Mouse (Mus musculus) gastrocnemius, adult 8-10 months (tissue): ENCODE measurements around the gene Itprip. TPM values are rescaled to one million over a fixed set of nuclear protein-coding genes. Genes with fewer than 3 reads are reported as not detected.

ENCODE experiments used
- DNase-seq, 2 experiments: peaks; one replicate each; pipeline ENCODE4 v3.0.0; 2022; ENCODE audit warnings: low spot score in 2 of 2
- total RNA-seq, 4 experiments: library from RNA; stranded (reverse); gene quantifications; 2 replicates each; pipeline ENCODE4 v1.2.4; 2022

The Itprip gene
- 1 to 10 TPM in 1 of 4 experiments, under 1 TPM in 3; 0.27 to 1.0 (median 0.48) TPM for total RNA-seq

DNA sequence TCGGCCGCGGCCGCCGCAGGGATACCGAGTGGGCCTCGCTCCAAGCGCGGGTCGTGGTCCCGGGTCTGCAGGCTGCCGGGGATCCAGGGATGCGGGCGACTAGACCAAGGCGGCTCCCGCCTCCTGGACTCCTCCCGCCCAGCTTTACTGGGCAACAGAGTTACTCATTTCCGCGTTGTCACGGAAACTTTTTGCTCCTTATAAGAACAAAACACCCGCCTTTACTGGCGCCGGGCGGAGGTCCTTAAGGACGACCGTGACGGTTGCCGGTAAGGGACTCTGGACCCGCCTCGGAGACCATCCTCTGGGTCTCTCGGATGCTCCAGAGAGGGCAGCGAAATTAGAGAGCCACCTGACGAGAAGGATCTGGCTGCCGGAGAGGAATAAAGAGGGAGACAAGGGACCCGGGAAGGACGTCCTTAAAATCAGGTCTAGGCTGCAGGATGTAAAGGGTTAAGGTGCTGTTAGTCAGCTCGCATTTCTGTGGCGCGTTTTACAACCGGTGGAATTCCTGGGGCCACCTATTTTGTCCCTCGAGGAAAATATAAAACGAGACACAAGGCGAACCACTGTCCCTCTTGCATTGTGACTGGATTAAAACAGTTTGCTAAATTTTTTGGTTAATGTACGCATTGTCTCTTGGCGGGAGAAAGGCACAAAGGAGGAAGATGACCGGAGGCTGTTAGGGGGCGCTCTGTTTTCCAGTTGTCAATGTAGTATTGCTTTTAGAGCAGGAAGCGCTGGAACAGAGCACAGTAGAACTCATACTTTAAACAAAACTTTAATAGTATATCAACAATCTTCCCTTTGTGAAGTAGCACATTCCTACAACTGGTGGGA, at the start of gene Itprip, which contains the start of gene Cfap43:
Gene Itprip, minus strand, starts transcription at position 174 of the 840 bp plus-strand sequence.
Gene Cfap43, minus strand, starts transcription at position 162 of the 840 bp plus-strand sequence.
- peak; percentile 54 to 60 for DNase-seq

DNA sequence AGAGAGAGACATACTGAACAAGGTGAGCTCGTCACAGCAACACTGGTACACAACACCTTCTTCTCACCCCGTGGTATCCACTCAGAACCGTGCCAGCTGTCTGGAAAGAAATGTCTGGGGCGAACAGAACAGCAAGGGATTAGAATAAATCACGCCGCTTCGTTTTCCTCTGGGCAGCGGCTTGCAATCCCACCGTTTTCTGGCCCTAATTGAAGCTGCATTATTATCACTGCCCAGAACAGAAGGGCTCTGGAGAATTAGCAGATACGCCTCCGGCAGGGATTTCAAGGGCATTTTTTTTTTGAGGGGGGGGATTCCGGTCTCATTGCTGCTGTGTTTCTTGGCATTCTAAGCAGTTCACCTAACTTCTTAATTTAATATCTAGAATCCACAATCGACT, 39.1 kb upstream of the Itprip start:
- no peak for DNase-seq

DNA sequence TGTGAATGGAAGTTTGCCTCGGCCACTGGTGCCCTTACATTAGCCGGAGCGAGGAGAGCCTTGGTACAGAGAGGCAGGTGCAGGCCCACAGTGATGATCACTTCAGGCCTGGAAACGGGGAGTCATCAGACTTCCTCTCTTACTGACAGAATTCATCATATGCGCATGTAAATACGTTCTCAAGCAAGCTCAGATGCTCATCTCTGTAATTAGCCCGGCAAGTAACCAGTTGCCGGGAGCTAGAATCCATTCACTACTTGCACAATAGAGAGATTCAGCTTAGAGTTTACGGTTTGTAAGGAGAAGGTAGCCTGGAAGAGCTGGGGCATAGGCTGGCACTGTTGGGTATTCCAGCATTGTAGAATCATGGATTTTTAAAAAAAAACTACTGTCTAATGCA, 34.1 kb upstream of the Itprip start:
- no peak for DNase-seq

DNA sequence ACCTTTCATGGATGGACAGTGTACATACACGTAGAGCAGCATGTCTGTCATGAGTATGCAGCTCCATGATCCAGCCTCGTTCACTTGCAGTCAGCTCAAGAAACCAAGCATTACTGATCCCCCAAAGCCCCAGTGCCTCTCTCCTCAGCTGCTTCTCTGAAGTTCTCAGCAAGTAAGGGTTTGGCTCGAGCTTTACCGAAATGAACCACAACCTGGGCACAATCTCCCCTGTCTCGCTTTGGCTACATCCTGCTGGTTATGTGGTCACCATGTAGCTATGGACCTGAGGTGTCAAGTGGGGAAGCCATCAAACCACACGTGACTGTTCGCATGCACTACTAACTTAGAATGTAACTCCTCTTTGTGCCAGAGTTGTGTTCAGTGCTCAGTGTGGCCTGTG, 31.8 kb upstream of the Itprip start:
- no peak for DNase-seq

DNA sequence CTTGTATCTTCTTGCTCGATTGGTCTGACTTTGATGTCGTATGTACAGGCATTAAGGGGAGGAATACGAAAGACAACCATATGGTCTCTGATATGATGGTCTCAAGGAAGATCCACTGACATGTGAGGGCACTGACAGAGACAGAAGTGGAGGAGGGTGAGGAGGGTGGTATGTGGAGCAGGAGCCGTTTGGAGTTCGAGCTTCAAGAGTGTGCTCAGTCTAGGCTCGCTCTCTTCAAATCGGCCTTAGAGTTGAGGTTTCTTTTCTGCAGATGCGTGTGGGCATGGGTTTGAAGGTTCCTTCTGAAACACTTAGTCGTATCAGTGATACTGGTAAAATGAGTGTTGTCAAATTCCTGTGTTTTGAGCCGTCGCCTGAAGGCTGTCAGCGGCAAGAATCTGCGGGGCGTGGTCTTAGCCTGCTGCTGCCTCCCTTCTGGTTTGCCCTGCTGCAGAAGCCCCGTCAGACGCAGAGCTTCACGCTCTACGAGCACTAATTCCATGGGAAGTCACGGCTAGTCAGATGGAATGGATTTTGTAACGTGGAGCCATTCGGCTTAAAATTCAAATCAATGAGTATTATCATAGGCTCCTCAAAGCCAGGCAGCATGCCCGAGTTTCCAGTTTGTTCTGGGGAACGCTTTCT, 27.8 kb upstream of the Itprip start:
- DNase-seq: no peak

DNA sequence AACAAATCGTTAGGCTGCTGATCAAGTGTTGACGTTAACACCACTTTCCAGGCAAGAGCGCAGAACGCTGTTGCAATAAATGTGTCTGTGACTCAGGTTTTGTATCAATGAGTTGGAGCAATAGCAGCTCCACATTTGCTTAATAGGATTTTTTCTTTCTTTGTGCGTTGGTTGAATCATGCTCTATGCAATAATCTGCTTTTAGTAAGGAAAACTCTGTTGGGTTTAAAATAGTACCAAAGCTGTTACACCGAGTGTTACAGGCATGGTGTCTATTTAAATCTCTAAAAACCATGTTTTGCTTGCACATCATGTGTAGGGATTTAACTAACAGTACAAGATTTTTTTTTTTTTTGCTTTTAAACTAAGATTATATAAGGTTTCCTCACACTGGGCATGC, 20.3 kb upstream of the Itprip start:
- DNase-seq: no peak

DNA sequence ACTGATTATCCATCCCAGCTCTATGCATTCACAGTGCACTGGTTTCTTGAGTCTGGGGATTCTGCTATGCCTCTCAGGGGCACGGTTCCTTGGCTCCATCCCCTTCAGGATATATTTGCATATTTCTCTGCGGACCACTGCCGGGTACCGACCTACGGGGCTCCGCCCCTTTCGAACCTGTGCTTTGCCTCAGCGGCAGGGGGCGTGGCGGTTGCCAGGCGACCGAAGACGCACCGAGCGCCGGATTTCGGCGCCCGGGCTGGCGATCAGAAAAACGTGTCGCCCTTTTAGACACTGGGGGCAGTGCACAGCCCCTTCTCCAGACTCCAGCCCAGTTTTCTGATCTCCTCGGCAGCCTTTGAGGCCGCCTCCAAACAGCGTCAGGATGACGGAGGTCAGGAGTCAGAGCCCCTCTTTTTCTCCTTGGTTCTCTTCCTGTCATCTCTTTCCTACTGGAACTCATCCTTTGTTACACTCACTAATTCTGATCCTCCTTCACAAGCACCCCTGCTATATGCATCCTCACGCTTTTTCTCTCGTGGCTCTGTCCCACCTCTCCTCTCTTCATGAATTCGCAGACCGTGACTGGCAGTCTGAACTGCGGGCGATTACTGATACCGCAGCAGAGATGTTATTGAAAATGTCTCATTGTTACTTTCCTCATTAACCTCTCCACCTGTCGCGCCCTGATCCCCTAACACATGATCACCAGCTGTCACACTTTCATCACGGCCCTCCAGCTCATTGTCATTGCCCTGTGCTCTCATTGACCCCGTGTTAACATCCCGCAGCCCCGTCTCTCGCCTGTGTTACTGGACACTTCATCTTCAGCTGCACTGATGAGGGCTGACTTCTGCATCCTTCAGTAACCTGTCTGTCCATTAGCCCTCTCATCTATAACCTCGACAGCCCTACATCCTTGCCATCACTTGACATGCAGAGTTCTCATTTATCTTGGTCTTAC, 18.6 kb upstream of the Itprip start, which contains the start of gene Cfap58:
Gene Cfap58, plus strand, starts transcription at position 233 of the 964 bp plus-strand sequence.
- no peak for DNase-seq

DNA sequence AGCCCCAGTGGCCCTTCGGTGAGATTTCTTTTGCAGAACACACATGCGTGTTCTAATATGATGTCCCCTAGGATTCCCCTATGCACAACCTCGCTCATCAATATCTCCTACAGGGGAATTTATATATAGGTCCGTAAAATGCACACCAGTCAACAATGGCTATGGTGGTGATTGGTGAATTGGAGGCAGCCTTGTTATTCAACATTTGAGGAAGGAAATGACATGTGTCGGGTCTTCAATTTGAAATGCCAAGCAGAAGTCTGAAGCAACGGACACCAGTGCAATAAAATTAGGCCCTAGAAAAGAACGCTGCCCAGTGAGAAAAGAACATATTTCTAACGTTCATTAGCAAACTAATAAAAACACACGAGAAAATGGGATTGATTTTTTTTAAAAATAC, 17.8 kb upstream of the Itprip start:
- no peak for DNase-seq

DNA sequence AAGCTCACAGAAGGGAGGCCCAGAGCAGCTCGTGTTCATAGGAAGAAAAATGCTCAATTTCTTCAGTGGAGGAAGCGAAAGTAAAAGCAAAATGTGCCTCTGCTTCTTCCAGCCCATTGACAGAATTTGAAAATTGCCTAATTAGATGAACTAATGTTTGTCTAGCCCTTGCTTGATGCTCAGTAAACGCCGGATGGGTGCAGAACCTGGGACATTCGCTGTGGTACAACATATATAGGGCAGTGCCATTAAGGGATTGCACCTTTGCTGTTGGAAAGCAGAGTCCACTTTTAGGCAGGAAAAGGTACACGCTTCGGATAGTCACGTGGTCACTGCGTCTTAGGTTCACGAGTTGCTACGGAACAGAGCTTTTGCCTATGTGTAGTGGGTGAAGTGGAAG, 17.4 kb upstream of the Itprip start:
- no peak for DNase-seq

DNA sequence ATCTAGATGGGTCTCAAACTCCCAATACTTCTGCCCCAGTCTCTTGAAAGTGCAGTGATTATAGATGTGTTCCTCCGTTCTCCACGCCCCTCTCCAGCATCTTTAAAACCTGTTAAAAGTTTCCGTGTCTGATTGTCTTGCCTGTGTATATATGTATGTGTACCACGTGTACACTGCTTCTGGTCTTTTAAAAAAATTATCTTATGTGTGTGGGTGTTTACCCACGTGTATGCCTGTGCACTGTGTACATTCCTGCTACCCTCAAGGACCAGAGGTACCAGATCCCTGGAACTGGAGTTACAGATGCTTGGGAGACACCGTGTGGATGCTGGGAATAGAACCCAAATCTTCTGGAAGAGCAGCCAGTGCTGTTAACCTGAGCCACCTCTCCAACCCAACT, 16.4 kb upstream of the Itprip start:
- no peak for DNase-seq

DNA sequence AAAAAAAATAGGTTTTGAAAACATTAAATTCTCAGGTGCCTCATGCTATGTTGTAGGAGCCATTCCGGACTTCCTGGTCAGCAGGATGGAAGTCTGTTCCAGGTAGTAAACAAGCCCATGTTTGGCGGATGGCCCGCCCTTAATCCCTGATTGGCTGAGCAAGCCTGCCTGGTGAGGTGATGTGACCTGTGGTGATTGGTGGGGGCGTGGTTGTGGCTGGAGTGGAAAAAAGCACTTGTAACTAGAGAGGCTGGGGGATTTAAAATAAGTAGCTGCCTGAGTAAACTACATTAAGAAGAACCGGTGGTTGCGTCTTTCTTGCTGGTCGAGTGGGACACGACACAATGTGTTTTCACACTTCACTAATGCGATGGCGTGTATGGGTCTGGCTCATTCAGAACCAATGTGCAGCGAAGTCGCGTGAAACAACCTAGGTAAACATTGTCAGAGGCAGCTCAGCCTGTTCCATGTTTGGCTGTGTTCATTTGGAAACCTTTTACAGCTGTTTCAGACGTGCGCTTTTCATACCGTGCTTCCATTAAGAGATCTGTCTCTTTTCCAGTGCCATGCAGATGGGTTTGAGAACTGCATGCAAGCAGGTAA, 15.6 kb upstream of the Itprip start:
- no peak for DNase-seq

DNA sequence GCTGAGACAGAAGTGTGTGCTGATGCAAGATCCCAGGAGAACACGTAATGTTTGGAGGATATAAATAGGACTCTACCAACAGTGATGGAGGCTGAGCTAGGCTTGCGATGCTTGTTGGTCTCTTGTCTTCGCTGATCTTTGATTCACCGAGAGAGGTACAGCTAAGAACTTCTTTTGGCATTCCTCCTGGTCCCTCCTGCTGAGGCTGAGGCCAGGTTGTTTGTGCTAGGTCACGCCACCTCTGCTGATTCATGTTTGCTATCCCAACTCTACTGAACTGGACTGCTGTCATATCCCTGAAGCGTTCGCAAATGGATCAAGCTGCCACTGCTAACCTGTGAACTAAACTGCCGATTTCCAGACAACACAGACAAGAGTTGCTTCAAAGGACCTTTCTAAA, 15.0 kb upstream of the Itprip start:
- no peak for DNase-seq

DNA sequence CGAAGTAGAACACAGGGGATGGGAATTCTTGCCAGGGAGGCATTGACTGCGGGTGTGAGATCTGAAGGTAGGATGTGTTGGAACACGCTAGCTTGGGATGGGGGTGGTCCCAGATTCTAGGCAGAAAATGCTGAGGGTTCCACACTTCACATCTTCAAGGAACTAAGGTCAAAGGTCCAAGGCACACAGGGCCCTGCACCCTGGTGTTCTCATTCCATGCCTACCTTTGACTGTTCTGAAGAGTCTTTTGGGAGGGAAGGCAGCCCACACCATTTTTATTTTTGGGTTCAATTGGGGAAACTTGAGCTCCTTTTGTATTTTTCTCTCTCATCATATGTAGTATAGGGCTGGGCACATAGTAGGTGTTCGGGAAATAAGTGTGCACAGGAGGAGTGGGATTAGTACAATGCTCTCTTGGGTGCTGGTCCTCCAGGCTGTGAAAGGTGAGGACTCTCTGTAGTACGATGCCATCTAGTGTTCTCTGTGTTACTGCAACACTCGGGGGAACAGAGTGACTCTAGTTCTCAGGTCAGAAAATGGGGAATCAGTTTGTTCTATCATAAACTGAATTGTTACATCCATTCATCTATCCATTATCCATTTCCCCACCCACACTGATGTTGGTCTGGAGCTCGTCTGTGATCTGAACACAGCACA, 13.0 kb upstream of the Itprip start:
- no peak for DNase-seq

DNA sequence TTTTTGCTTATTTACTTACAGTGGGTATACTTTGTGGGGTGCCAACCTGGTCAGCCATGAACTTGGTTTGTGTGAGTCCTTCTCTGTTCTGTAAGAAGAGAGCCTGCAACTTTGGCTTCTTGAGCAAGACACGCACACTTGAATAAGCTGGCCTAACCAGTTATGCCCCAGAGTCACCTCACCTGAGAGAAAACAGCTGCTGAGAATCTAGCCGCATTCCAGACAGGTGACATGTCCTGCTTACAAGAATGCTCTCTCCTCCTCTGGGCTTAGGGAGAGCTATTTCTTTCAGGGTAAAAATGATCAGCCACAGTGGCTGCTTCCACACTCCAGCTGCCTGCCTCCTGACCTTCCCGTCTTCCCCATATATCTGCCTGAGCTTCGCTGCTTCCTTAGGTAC, 9.9 kb upstream of the Itprip start:
- DNase-seq: no peak

DNA sequence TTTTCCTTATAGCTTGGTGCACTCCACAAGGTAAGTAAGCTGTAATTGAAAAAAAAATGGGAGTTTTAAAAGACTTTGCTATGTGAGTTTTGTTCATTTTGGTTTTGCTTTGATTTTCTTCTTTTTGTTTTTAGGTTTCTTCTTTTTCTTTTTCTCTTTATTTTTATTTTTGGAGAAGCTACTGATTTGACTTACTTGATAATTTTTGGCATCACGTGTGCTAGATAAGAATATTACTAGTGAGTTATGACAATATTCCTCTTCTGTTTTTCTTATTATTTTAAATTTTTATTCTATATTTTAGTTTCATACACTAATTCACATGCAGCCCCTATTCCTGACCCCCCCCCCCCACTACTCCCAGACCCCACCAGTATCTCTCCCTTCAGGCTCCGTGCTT, 7.9 kb upstream of the Itprip start:
- no peak for DNase-seq

DNA sequence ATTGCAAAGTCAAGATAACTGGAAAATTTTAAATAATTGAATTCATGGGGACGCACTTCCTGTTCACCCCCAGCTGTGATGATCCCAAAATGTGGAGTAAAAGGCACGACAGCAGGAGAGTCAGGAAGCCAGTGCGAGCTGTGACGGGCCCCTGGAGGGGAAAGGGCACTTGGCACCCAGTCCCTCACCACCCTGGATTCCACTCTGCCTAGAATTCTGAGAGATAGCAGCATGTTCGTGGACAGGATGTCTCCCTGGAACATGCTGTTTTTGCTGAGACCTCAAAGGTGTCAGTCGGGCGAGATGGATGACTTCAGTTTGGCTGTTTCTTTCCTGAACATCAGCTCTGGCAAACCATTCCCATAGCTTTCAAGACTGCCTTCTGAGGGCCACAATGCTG, 6.7 kb upstream of the Itprip start:
- no peak for DNase-seq

DNA sequence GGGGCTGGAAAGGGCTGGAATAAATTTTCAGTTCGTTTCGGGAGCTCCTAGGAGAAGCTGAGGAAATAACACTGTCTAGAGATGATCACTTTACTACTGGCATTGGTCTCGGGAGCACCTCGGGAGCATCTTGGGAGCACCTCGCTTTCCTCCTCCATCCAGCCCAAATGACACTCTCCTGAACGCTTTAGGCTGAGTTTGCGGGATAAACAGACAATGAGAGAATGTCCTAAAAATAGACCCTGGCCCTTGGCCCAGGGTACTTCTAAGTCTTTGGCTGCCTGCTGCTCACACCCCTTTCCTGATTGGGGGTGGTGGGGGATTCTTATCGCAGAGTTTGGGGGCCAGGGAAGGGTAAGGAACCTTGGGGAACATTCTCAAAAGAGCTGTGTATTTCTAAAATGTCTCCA, 872 bp upstream of the Itprip start:
- no peak for DNase-seq

DNA sequence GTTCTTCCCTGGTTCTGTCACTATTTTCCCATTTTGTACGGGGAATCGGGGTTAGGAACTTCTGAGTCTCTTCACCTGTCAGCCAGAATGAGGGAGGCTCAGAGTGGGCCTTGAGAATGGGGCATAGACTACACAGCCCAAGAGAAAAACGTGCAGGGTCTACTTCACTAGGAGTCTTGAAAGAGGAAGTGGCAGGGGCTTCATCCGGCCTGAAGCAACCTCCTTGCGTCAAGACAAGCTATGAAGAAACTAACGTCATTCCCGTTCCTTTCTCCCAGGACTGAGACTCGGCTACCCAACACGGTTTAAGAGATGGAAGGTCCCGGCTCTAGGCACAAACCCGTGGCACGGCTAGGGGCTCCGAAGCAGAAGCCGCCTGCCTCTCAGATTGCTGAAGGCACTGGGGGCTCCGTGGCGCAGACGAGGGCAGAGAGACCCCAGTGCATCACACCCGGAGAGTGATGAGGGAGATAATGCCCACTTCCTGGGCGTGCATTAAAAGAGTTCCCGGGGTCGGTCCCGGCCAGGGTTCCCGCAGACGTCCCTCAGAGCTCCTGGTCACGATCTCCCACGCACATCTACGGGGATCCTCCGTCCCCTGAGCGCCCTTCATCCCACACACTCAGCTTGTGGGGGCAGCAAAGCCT, 521 bp downstream of the Itprip start:
- DNase-seq: no peak

DNA sequence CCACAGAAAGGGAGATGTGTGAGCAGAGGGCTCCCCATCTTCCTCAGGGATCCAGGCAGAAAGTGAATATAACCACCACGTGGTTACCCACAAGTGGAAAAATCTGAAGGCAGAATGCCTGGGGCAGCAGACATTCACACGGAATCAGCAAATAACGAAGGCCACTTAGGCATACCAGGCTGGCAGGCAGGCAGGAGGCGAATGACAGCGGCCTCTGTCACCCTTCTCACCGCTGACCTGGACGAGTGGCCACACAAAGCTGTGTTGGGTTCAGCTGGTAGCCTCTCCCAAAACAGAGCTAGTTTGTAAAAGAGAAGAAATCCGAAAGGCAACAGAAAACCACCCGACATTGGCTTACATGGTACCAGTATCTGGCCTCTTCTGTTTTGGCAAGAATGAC, 1.1 kb downstream of the Itprip start:
- no peak for DNase-seq

DNA sequence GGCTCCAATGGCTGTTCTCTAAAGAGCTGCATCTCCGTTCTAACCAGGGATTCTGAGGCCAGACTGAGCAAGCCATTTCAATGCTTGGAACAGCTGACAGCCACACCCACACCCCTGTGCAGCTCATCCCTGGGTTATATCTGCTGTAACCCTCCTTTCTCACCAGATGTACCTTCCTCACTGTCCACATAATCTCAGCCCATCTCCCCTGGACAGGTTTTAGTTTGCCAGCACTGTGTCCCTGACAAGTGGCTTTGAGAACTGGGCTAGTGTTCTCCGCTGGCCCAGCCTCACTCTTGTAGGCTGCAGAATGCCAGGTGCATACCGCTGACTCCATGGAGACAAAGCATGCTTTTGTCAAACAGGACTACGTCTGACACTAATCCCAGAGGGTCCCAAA, 1.7 kb downstream of the Itprip start:
- DNase-seq: no peak
